ENCODE assay signal across 10 mouse cellular contexts in the genomic region with DNA sequence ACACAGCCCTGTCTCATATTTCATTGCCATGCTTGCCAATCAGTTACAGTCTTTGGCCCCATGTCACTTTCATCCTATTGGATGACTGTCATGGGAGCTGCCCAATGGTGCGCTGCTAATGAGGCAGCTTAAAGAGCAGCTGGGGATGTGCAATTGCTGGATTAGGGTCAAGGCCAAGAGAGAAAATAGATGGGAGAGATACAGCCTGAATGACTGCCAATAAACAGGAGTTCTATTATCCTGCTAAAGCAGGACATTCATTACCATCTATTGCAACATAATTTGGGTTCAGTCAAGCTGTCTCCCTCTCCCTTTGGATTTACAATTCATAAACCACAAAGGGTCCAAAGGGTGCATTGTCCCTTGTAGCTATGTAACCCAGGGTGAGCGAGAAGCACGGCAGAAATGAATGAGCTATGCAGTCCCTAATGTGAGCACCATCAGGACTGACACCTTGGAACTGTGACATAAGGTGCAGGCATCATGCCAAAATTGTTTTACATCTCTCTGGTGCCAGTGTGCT.
DNase-seq lines count a peak whose midpoint lies in the region; ATAC-seq and TF ChIP-seq lines count a peak whose summit lies in the region.
"Had no signal": no experiment of that assay in that cellular context is flagged by ENCODE, and none has a peak within 500 bp of the region (broad histone marks: within the 10 kb centered on the region; RNA-seq: fewer than 3 reads in every experiment).

No protein-coding gene starts in this region.

- no peak overlapping the region for H3K9ac ChIP-seq in liver, adult 2 months (ENCODE audit: low read depth, low read length)
- H3K9ac ChIP-seq in liver, embryonic 11.5 days (ENCODE audit: low read depth, low read length): no peak overlapping the region
- no peak overlapping the region for H3K9ac ChIP-seq in forebrain, embryonic 14.5 days (ENCODE audit: low read length)
- H3K9ac ChIP-seq: liver, embryonic 12.5 days had no signal

- TF ChIP-seq POLR2A in liver, adult 2 months (IDR thresholded peaks at IDR 0.05; ENCODE audit: extremely low read depth, insufficient read depth, low read length): no peak

- no peaks in the 10 kb centered on the region for H3K4me1 ChIP-seq in liver, adult 2 months (ENCODE audit: control insufficient read depth, insufficient read depth, low read length)
- no peaks in the 10 kb centered on the region for H3K4me1 ChIP-seq in liver, embryonic 11.5 days (replicated peaks; ENCODE audit: control insufficient read depth, insufficient read depth, low read length)
- H3K4me1 ChIP-seq in forebrain, embryonic 14.5 days (ENCODE audit: control insufficient read depth, insufficient read depth, low read length): 0 out of 2 replicates have a peak, but pooled peaks cover 3% of the 10 kb centered on the region
- H3K4me1 ChIP-seq: liver, embryonic 12.5 days had no signal

- 90% methylated on average over 3 of the region's 3 CpGs for WGBS in liver, adult 2 months
- WGBS in liver, embryonic 11.5 days: 83% methylated on average over 3 of the region's 3 CpGs
- 18% methylated on average over 3 of the region's 3 CpGs for WGBS in forebrain, embryonic 14.5 days

- H3K27ac ChIP-seq in liver, adult 2 months (replicated peaks; ENCODE audit: insufficient read depth, low read depth, low read length): no peak overlapping the region
- no peak overlapping the region for H3K27ac ChIP-seq in liver, embryonic 11.5 days (ENCODE audit: low read depth, low read length)
- H3K27ac ChIP-seq in forebrain, embryonic 14.5 days (ENCODE audit: low read depth, low read length): 0 out of 2 replicates have a peak overlapping the region, but pooled peaks have one; percentile 33
- H3K27ac ChIP-seq: liver, embryonic 12.5 days had no signal

- TF ChIP-seq CTCF in liver, adult 2 months (IDR thresholded peaks at IDR 0.05; ENCODE audit: low read depth, low read length): no peak

- no peaks in the 10 kb centered on the region for H3K36me3 ChIP-seq in liver, adult 2 months (ENCODE audit: control insufficient read depth, insufficient read depth, low read length)
- no peaks in the 10 kb centered on the region for H3K36me3 ChIP-seq in liver, embryonic 11.5 days (ENCODE audit: control insufficient read depth, insufficient read depth, low read length)
- H3K36me3 ChIP-seq in forebrain, embryonic 14.5 days (ENCODE audit: control insufficient read depth, insufficient read depth, low read length): no peaks in the 10 kb centered on the region
- H3K36me3 ChIP-seq: G1E; liver, embryonic 12.5 days had no signal

- H3K27me3 ChIP-seq in liver, adult 2 months (ENCODE audit: control insufficient read depth, insufficient read depth, low read length): no peaks in the 10 kb centered on the region
- H3K27me3 ChIP-seq in liver, embryonic 11.5 days (replicated peaks; ENCODE audit: control insufficient read depth, insufficient read depth, low read length): no peaks in the 10 kb centered on the region
- no peaks in the 10 kb centered on the region for H3K27me3 ChIP-seq in forebrain, embryonic 14.5 days (replicated peaks; ENCODE audit: control insufficient read depth, insufficient read depth, low read length)
- H3K27me3 ChIP-seq: liver, embryonic 12.5 days had no signal

- H3K79me2 ChIP-seq in liver, adult 2 months (ENCODE audit: control insufficient read depth, insufficient read depth, low read length): no peaks in the 10 kb centered on the region

- no peak overlapping the region for H3K4me3 ChIP-seq in liver, adult 2 months (ENCODE audit: insufficient read depth, low read depth, low read length)
- no peak overlapping the region for H3K4me3 ChIP-seq in liver, embryonic 11.5 days (ENCODE audit: low read depth, low read length)
- no peak overlapping the region for H3K4me3 ChIP-seq in forebrain, embryonic 14.5 days (ENCODE audit: low read depth, low read length)
- H3K4me3 ChIP-seq: liver, embryonic 12.5 days had no signal

- ATAC-seq in liver, embryonic 11.5 days (replicated peaks; ENCODE audit: low FRiP score): no peak
- peak; percentile 97 for ATAC-seq in forebrain, embryonic 14.5 days
- ATAC-seq: liver, embryonic 12.5 days had no signal

- H3K4me2 ChIP-seq in liver, embryonic 11.5 days: no peak overlapping the region
- no peak overlapping the region for H3K4me2 ChIP-seq in forebrain, embryonic 14.5 days (ENCODE audit: low read length)
- H3K4me2 ChIP-seq: liver, embryonic 12.5 days had no signal

- no peaks in the 10 kb centered on the region for H3K9me3 ChIP-seq in liver, embryonic 11.5 days (ENCODE audit: control insufficient read depth, low read length)
- no peaks in the 10 kb centered on the region for H3K9me3 ChIP-seq in forebrain, embryonic 14.5 days (replicated peaks; ENCODE audit: control insufficient read depth, low read length)
- H3K9me3 ChIP-seq: G1E; liver, embryonic 12.5 days had no signal

- DNase-seq in liver, adult 2 months (ENCODE audit: extremely low read depth, low read depth, low spot score): peak; percentile 51
- DNase-seq in liver, embryonic 11.5 days (ENCODE audit: low spot score): no peak
- DNase-seq in forebrain, embryonic 14.5 days (ENCODE audit: low spot score): peak; percentile 95
- peak; percentile 14 to 55 for DNase-seq in layer of hippocampus, postnatal 14 days (ENCODE audit: low spot score in 2 of 2)
- DNase-seq in right cerebral cortex, postnatal 14 days: peak; percentile 3
- no peak for DNase-seq in urinary bladder, adult 2 months (ENCODE audit: low spot score)
- no peak for DNase-seq in thymus, postnatal 14 days
- no peak for DNase-seq in gastrocnemius, adult 18-20 months (ENCODE audit: low spot score)

Comparison
In these comparisons a context has a peak if more than half of its experiments do, and no peak if none do; other contexts are left out.
1. DNase-seq: peak in liver, adult 2 months (single experiment), forebrain, embryonic 14.5 days (single experiment), layer of hippocampus, postnatal 14 days (2 of 2) and right cerebral cortex, postnatal 14 days (single experiment); none in liver, embryonic 11.5 days (single experiment), urinary bladder, adult 2 months (single experiment), thymus, postnatal 14 days (single experiment) and gastrocnemius, adult 18-20 months (single experiment).